Mouse (Mus musculus): Measurements from ENCODE around the gene Riox1. TPM values are rescaled to one million over a fixed set of nuclear protein-coding genes. Genes with fewer than 3 reads are reported as not detected.

Gene Riox1
- polyA plus RNA-seq (2016; fragmentation: Nextera tagmentation; extraction: Ambion mirVana): 21.7 and 21.9 TPM in 2 replicates

- under 1% methylated on average over 36 of the region's 37 CpGs for WGBS
- Histone ChIP-seq H3K27ac (peak within 1 kb of the TSS; percentile 83), H3K27me3 (no peaks in the 10 kb centered on the region), H3K4me2 (peak within 1 kb of the TSS; percentile 95), H3K4me1 (replicated peaks) (peaks cover 25% of the 10 kb centered on the region), H3K4me3 (replicated peaks) (peak within 1 kb of the TSS; percentile 91), H3K9ac (replicated peaks) (peak within 1 kb of the TSS; percentile 84), H3K9me3 (0 out of 2 replicates have a peak, but pooled peaks cover 4% of the 10 kb centered on the region), H3K36me3 (peaks cover 19% of the 10 kb centered on the region)
- ATAC-seq (ENCODE audit: insufficient number of reproducible peaks, insufficient read depth, low FRiP score, low TSS enrichment, low read depth): peak; percentile 97
Observed at GRCm38 (mm10) chr12:83950493-83950839, at the start of gene Riox1. TSS of gene Riox1 (plus strand) at chr12:83950608.

DNA sequence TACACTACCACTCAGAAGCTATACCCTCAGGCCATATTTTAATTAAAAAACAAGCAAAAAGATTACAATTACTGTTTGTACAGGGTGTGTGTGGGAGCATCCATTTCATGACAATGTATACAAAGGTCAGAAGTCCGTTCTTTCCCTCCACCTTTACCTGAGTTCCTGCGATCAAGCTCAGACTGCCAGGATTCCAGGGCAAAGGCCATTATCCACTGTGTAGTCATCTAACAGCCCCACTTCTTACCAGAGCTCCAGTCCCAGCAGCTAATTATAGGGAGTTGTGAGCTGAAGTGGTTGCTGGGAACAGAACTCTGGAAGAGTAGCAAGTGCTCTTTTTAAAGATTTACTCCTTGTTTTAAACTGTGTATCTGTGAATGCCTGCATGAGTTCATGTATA lies 40.0 kb upstream of the Riox1 start:
- WGBS: 83% methylated on average over 2 of the region's 2 CpGs
- Histone ChIP-seq H3K27me3 (no peaks in the 10 kb centered on the region), H3K9me3 (no peaks in the 10 kb centered on the region), H3K27ac (no peak overlapping the region), H3K4me1 (replicated peaks) (no peaks in the 10 kb centered on the region), H3K9ac (replicated peaks) (no peak overlapping the region), H3K4me3 (replicated peaks) (no peak overlapping the region), H3K4me2 (no peak overlapping the region), H3K36me3 (peaks cover 11% of the 10 kb centered on the region; the same call in 1 of the 2 replicates)
- ATAC-seq (ENCODE audit: insufficient number of reproducible peaks, insufficient read depth, low FRiP score, low TSS enrichment, low read depth): no peak

GRCm38 (mm10) chr12:83914202-83914740 lies 36.1 kb upstream of the Riox1 start:
- Histone ChIP-seq H3K4me1 (replicated peaks) (no peaks in the 10 kb centered on the region; the same call in 1 of the 2 replicates), H3K9me3 (no peaks in the 10 kb centered on the region), H3K27ac (no peak overlapping the region), H3K36me3 (peaks cover 19% of the 10 kb centered on the region; the same call in 1 of the 2 replicates), H3K27me3 (no peaks in the 10 kb centered on the region), H3K4me3 (replicated peaks) (no peak overlapping the region), H3K4me2 (no peak overlapping the region), H3K9ac (replicated peaks) (no peak overlapping the region)
- ATAC-seq (ENCODE audit: insufficient number of reproducible peaks, insufficient read depth, low FRiP score, low TSS enrichment, low read depth): no peak
- WGBS: 88% methylated on average over 4 of the region's 4 CpGs

- H3K27me3 ChIP-seq: no peaks in the 10 kb centered on the region
- no peaks in the 10 kb centered on the region for H3K9me3 ChIP-seq
- no peak overlapping the region for H3K27ac ChIP-seq
- peaks cover 19% of the 10 kb centered on the region; the same call in 1 of the 2 replicates for H3K36me3 ChIP-seq
- ATAC-seq (ENCODE audit: insufficient number of reproducible peaks, insufficient read depth, low FRiP score, low TSS enrichment, low read depth): no peak
- no peak overlapping the region for H3K9ac ChIP-seq (replicated peaks)
- WGBS: 80% methylated on average over 1 of the region's 1 CpGs
- H3K4me3 ChIP-seq (replicated peaks): no peak overlapping the region
- no peak overlapping the region for H3K4me2 ChIP-seq
- H3K4me1 ChIP-seq (replicated peaks): no peaks in the 10 kb centered on the region; the same call in 1 of the 2 replicates
Observed at GRCm38 (mm10) chr12:83914797-83915196, 35.6 kb upstream of the Riox1 start.

GRCm38 (mm10) chr12:83916884-83917283 lies 33.5 kb upstream of the Riox1 start:
- no peak overlapping the region for H3K27ac ChIP-seq
- H3K4me3 ChIP-seq (replicated peaks): no peak overlapping the region
- H3K9me3 ChIP-seq: no peaks in the 10 kb centered on the region
- no peaks in the 10 kb centered on the region for H3K27me3 ChIP-seq
- H3K9ac ChIP-seq (replicated peaks): no peak overlapping the region
- WGBS: 81% methylated on average over 9 of the region's 9 CpGs
- H3K36me3 ChIP-seq: peaks cover 15% of the 10 kb centered on the region; the same call in 1 of the 2 replicates
- no peak for ATAC-seq (ENCODE audit: insufficient number of reproducible peaks, insufficient read depth, low FRiP score, low TSS enrichment, low read depth)
- H3K4me2 ChIP-seq: no peak overlapping the region
- peaks cover 6% of the 10 kb centered on the region; the same call in 1 of the 2 replicates for H3K4me1 ChIP-seq (replicated peaks)

DNA sequence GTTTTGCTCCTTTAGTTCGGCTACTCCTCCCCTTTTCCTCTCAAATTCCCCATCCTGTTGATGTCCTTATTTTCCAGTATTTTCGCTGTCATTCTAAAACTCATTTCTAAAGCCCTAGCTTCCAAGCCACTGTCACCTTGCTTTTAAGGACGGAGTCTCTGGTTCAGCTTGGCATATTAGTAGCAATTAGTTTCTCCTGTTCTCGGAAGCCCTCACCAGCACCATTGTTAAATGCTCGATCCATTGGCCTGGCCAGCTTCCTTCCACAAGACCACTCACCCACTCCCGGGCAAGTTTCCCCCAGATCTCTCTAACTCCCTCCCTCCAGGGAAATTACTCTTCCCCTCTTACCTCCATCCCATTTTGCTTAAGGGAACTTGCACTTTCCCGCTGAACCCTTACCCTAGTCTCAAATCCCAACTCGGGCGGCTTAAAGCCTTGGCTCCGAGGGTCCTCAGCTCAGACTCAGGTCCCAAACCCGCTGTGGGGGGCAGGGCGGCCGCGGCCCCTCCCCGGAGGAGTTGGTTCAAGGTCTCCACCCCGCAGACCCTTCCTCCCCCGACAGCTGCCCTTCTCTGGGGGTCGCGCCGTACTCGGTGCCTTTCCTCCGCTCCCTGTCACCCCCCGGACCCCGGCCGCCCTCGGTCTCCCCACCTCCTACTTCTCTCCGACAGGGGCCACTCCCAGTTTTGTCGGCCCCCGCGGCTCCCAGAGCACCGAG lies 29.5 kb upstream of the Riox1 start:
- peak overlapping the region; percentile 89 for H3K9ac ChIP-seq (replicated peaks)
- no peaks in the 10 kb centered on the region for H3K27me3 ChIP-seq
- peaks cover 24% of the 10 kb centered on the region for H3K4me1 ChIP-seq (replicated peaks)
- no peaks in the 10 kb centered on the region for H3K9me3 ChIP-seq
- peak overlapping the region; percentile 84 for H3K4me2 ChIP-seq
- H3K4me3 ChIP-seq (replicated peaks): peak overlapping the region; percentile 93
- peak overlapping the region; percentile 93 for H3K27ac ChIP-seq
- WGBS: 2% methylated on average over 31 of the region's 31 CpGs
- peaks cover 8% of the 10 kb centered on the region; the same call in 1 of the 2 replicates for H3K36me3 ChIP-seq
- no peak for ATAC-seq (ENCODE audit: insufficient number of reproducible peaks, insufficient read depth, low FRiP score, low TSS enrichment, low read depth)

GRCm38 (mm10) chr12:83921535-83922381 lies 28.6 kb upstream of the Riox1 start, which contains the start of gene Numb:
TSS of gene Numb (minus strand) at chr12:83921934.
- peak within 1 kb of the TSS; percentile 89 for H3K9ac ChIP-seq (replicated peaks)
- peaks cover 3% of the 10 kb centered on the region; the same call in 1 of the 2 replicates for H3K36me3 ChIP-seq
- peak within 1 kb of the TSS; percentile 93 for H3K27ac ChIP-seq
- under 1% methylated on average over 54 of the region's 63 CpGs for WGBS
- ATAC-seq (ENCODE audit: insufficient number of reproducible peaks, insufficient read depth, low FRiP score, low TSS enrichment, low read depth): peak; percentile 100
- H3K4me1 ChIP-seq (replicated peaks): peaks cover 24% of the 10 kb centered on the region
- no peaks in the 10 kb centered on the region for H3K9me3 ChIP-seq
- H3K4me3 ChIP-seq (replicated peaks): peak within 1 kb of the TSS; percentile 93
- peak within 1 kb of the TSS; percentile 84 for H3K4me2 ChIP-seq
- no peaks in the 10 kb centered on the region for H3K27me3 ChIP-seq

DNA sequence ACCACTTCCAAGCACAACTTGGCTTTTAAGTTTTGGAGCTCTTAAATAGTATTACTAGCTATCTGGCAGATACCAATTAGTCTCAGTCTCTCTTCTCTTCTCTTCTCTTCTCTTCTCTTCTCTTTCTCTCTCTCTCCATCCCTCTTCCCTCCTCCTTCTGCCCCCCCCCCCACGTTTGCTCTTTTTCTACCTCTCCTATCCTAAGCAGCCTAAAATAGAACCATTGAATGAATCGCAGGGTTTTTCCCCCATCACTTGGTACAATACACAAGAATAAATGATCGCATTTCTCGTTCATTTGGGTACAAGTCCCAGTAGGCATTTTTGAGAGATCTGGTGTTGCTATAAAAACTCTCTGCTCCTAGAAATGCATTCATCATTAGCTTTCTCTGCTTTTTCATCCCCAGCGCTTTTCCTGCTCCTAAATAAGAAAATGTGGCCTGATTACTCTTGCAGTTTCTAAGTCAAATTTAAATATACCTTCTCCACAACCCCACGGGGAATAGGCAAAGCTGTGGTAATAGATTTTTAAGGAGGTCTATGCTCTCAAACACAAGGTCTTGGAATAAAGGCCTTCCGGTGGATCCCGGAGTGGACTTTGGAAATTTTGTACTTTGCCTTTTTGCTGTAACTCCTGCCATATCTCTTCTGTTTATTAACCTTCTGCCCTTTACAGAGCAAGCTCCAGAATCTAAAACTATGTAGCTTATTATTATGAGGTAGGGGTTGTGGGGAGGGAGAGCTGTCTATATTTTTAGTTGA lies 27.5 kb upstream of the Riox1 start:
- peak overlapping the region; percentile 63 for H3K4me2 ChIP-seq
- H3K36me3 ChIP-seq: no peaks in the 10 kb centered on the region
- no peaks in the 10 kb centered on the region for H3K9me3 ChIP-seq
- H3K4me1 ChIP-seq (replicated peaks): peaks cover 24% of the 10 kb centered on the region
- H3K27ac ChIP-seq: peak overlapping the region; percentile 86
- no peaks in the 10 kb centered on the region for H3K27me3 ChIP-seq
- WGBS: 34% methylated on average over 8 of the region's 8 CpGs
- H3K4me3 ChIP-seq (replicated peaks): peak overlapping the region; percentile 93
- no peak for ATAC-seq (ENCODE audit: insufficient number of reproducible peaks, insufficient read depth, low FRiP score, low TSS enrichment, low read depth)
- H3K9ac ChIP-seq (replicated peaks): peak overlapping the region; percentile 61

- ATAC-seq (ENCODE audit: insufficient number of reproducible peaks, insufficient read depth, low FRiP score, low TSS enrichment, low read depth): no peak
- Histone ChIP-seq H3K9me3 (no peaks in the 10 kb centered on the region), H3K4me1 (replicated peaks) (peaks cover 24% of the 10 kb centered on the region), H3K27me3 (no peaks in the 10 kb centered on the region), H3K4me2 (peak overlapping the region; percentile 63; the same call in 1 of the 2 replicates), H3K36me3 (no peaks in the 10 kb centered on the region), H3K4me3 (replicated peaks) (no peak overlapping the region), H3K9ac (replicated peaks) (no peak overlapping the region), H3K27ac (0 out of 2 replicates have a peak overlapping the region, but pooled peaks have one; percentile 17)
- 91% methylated on average over 1 of the region's 1 CpGs for WGBS
Observed at GRCm38 (mm10) chr12:83923486-83923859, 26.9 kb upstream of the Riox1 start.

- Histone ChIP-seq H3K27ac (no peak overlapping the region), H3K4me3 (replicated peaks) (no peak overlapping the region), H3K4me1 (replicated peaks) (peaks cover 24% of the 10 kb centered on the region), H3K9ac (replicated peaks) (no peak overlapping the region), H3K27me3 (no peaks in the 10 kb centered on the region), H3K9me3 (no peaks in the 10 kb centered on the region), H3K4me2 (no peak overlapping the region), H3K36me3 (no peaks in the 10 kb centered on the region)
- ATAC-seq (ENCODE audit: insufficient number of reproducible peaks, insufficient read depth, low FRiP score, low TSS enrichment, low read depth): no peak
- 70% methylated on average over 3 of the region's 3 CpGs for WGBS
Observed at GRCm38 (mm10) chr12:83924332-83924731, 26.1 kb upstream of the Riox1 start.
